Mouse (Mus musculus) G1E (cell line): ENCODE results near the gene Jph2.

Experiments
- CTCF ChIP-seq: IDR thresholded peaks from 2 replicates; pipeline ENCODE4 v1.5.1; 2012; ENCODE audit warnings: low read depth, low read length, inconsistent platforms, mixed read lengths
- GATA1 ChIP-seq: IDR thresholded peaks from 2 replicates; pipeline ENCODE4 v1.6.1; 2012; ENCODE audit warnings: borderline replicate concordance, low read length, inconsistent platforms, mixed read lengths
- GATA2 ChIP-seq: IDR thresholded peaks from 2 replicates; pipeline ENCODE4 v1.6.1; 2012; ENCODE audit warnings: low read depth, low read length, inconsistent platforms, borderline replicate concordance
- POLR2AphosphoS5 ChIP-seq: IDR thresholded peaks from 2 replicates; pipeline ENCODE4 v1.6.1; 2012; ENCODE audit warnings: low read depth, low read length, inconsistent platforms; ENCODE audit not compliant: insufficient replicate concordance

- no peak for TF ChIP-seq CTCF
- TF ChIP-seq GATA1 = no peak
- TF ChIP-seq GATA2 = no peak
- no peak for TF ChIP-seq POLR2AphosphoS5
Measured at GRCm38 (mm10) chr2:163347517-163348184, 50.1 kb downstream of the Jph2 start.
